Mouse (Mus musculus): ENCODE measurements around the gene Gm2115. TPM values are rescaled to one million over a fixed set of nuclear protein-coding genes. Genes with fewer than 3 reads are reported as not detected.

Gene Gm2115
- 0.20 TPM in 2 replicates for polyA plus RNA-seq (2016; fragmentation: Nextera tagmentation; extraction: Ambion mirVana)

- peak; percentile 56; the same call in 1 of the 2 replicates for ATAC-seq (ENCODE audit: insufficient number of reproducible peaks, insufficient read depth, low FRiP score, low TSS enrichment)
- WGBS, result 1% methylated on average over 52 of the region's 52 CpGs
- H3K27ac ChIP-seq, result no peak within 1 kb of the TSS
Measured at GRCm38 (mm10) chr7:84528796-84529533, at the start of gene Gm2115. Gene Gm2115, plus strand, starts transcription at chr7:84528954.

DNA sequence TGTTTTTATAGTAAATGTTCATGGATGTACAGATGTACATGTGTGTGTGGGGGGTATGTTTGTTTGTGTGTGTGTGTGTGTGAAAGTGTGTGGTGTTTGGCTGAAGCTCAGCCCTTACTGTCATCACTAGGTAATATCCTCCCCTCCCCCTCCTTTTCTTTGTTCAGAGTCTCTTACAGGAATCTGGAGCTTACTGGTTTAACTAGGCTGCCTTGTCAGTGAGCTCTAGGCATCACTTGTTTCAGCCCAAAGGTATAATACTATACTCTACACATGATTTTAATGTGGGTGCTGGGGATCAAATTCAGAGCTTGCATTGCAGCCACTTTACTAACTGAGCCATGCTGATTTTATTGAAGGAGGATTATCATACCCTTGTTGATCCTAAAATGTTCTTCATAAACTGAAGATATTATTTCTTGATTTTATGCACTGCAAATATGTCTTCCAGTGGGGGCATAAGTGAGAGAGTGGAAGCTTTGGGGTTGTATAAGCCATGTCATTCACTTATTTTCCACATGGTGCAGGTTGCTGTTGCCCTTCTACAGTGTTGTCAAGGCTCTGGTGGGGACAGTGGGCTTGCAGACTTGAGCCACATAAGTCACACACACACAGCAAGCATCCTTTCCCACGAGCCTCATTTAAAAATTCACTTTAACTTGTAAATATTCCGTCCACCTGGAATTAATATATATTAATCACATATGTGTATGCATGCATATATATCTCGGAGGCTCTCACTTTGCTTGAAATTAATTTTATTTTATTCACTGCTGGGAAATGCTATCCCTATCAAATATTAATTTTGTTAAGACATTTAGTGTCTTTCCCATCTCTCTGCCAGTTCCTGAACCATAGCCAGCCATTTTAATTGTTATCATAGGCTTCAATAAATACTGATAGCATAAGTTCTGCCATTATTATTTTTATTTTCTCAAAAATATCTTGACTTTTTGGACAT lies 45.0 kb upstream of the Gm2115 start:
- H3K27me3 ChIP-seq, result no peaks in the 10 kb centered on the region
- H3K4me1 ChIP-seq, result no peaks in the 10 kb centered on the region
- WGBS, result 70% methylated on average over 3 of the region's 3 CpGs
- no peaks in the 10 kb centered on the region for H3K9me3 ChIP-seq
- no peak overlapping the region for H3K4me2 ChIP-seq (replicated peaks)
- no peaks in the 10 kb centered on the region for H3K36me3 ChIP-seq
- no peak overlapping the region for H3K27ac ChIP-seq
- H3K9ac ChIP-seq, result no peak overlapping the region
- H3K4me3 ChIP-seq, result no peak overlapping the region
- ATAC-seq (ENCODE audit: insufficient number of reproducible peaks, insufficient read depth, low FRiP score, low TSS enrichment), result no peak

More at GRCm38 (mm10) chr7:84528796-84529533, at the start of gene Gm2115:
- Histone ChIP-seq H3K27me3 (peaks cover 16% of the 10 kb centered on the region), H3K4me2 (replicated peaks) (peak within 1 kb of the TSS; percentile 69), H3K36me3 (no peaks in the 10 kb centered on the region), H3K9me3 (no peaks in the 10 kb centered on the region), H3K4me1 (no peaks in the 10 kb centered on the region), H3K9ac (peak within 1 kb of the TSS; percentile 41), H3K4me3 (peak within 1 kb of the TSS; percentile 40)

DNA sequence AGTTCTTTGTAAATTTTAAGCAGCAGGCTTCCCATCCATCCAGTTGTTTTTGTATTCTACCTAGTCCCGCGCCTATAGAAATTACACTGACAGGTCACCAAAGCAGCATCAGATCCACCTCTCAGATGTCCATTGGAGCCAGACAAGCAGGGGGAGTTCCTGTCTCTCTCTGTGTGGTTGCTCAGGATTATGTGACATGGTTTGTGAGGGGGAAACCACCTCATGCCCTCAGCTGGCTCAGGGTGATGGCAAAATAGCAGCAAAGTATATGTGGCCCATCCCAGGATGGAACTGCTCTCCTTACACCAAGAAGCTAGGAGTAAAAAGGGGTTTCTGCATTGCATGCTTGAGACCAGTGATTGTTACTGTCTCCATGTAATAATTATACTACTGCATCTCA lies 42.3 kb upstream of the Gm2115 start:
- no peak overlapping the region for H3K4me3 ChIP-seq
- H3K4me2 ChIP-seq (replicated peaks), result no peak overlapping the region
- H3K27ac ChIP-seq, result no peak overlapping the region
- no peaks in the 10 kb centered on the region for H3K4me1 ChIP-seq
- no peaks in the 10 kb centered on the region for H3K9me3 ChIP-seq
- ATAC-seq (ENCODE audit: insufficient number of reproducible peaks, insufficient read depth, low FRiP score, low TSS enrichment), result no peak
- H3K9ac ChIP-seq, result no peak overlapping the region
- no peaks in the 10 kb centered on the region for H3K27me3 ChIP-seq
- 76% methylated on average over 2 of the region's 2 CpGs for WGBS
- no peaks in the 10 kb centered on the region for H3K36me3 ChIP-seq

- no peak overlapping the region for H3K4me2 ChIP-seq (replicated peaks)
- H3K9me3 ChIP-seq, result no peaks in the 10 kb centered on the region
- no peak overlapping the region for H3K4me3 ChIP-seq
- H3K9ac ChIP-seq, result no peak overlapping the region
- WGBS, result 96% methylated on average over 1 of the region's 1 CpGs
- H3K27me3 ChIP-seq, result no peaks in the 10 kb centered on the region
- H3K36me3 ChIP-seq, result no peaks in the 10 kb centered on the region
- no peaks in the 10 kb centered on the region for H3K4me1 ChIP-seq
- no peak for ATAC-seq (ENCODE audit: insufficient number of reproducible peaks, insufficient read depth, low FRiP score, low TSS enrichment)
- no peak overlapping the region for H3K27ac ChIP-seq
Measured at GRCm38 (mm10) chr7:84503163-84503562, 25.6 kb upstream of the Gm2115 start.

DNA sequence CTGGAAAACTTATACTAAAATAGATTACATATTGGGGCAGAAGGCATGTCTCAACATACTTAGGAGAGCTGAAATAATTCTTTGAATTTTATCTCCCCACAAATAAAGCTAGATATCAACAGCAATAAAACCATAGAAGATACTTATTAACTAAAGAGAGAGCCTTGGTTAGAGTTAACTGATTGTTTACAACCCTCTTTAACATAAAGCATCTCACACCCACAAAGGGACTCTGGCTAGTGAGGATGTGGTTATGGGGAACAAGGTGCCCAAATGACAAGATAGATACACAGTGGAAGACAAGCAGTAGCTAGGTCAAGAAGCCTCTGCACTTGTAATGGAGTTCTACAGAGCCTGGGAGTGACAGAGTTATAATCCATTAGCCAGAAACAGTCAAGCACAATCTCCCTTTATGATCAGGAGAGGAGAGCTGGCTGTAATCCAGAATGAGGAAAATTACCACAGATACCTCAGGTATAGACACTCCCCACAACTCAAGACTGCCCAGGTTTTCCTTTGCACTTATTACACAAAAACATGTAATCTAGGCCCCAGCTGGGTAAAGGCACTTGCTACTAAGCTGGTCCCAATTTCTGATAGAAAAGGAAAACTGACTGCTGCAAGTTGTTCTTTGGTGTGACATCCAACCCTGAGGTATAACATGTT lies 10.1 kb upstream of the Gm2115 start:
- no peaks in the 10 kb centered on the region for H3K4me1 ChIP-seq
- no peak overlapping the region for H3K4me3 ChIP-seq
- no peak overlapping the region for H3K4me2 ChIP-seq (replicated peaks)
- H3K27me3 ChIP-seq, result no peaks in the 10 kb centered on the region
- no peaks in the 10 kb centered on the region for H3K9me3 ChIP-seq
- ATAC-seq (ENCODE audit: insufficient number of reproducible peaks, insufficient read depth, low FRiP score, low TSS enrichment), result no peak
- H3K36me3 ChIP-seq, result no peaks in the 10 kb centered on the region
- H3K27ac ChIP-seq, result no peak overlapping the region
- no peak overlapping the region for H3K9ac ChIP-seq

DNA sequence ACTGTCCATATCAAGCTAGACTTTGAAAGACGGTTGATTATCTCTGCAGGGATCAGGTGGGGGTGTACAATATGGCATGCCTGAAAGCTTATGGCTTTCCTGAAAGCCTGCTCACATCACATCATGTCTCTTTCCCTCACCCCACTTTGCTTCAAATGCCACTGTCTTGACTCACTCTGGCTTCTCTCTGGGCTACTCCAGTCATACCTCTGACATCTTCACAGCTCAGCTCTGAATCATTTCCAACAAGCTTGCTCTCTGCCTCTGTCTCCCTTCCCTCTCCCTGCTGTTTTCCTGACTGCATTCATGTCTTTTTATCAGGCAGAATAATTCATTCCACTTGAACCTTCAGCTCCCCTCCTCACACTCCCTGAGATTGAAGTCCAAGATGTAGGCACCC lies 7.4 kb upstream of the Gm2115 start:
- Histone ChIP-seq H3K27me3 (no peaks in the 10 kb centered on the region), H3K9me3 (no peaks in the 10 kb centered on the region), H3K4me3 (no peak overlapping the region), H3K4me1 (no peaks in the 10 kb centered on the region), H3K4me2 (replicated peaks) (no peak overlapping the region), H3K9ac (no peak overlapping the region), H3K36me3 (no peaks in the 10 kb centered on the region), H3K27ac (no peak overlapping the region)
- WGBS, result 69% methylated on average over 1 of the region's 1 CpGs
- no peak for ATAC-seq (ENCODE audit: insufficient number of reproducible peaks, insufficient read depth, low FRiP score, low TSS enrichment)

- no peaks in the 10 kb centered on the region; the same call in 1 of the 2 replicates for H3K27me3 ChIP-seq
- no peak overlapping the region for H3K27ac ChIP-seq
- no peak for ATAC-seq (ENCODE audit: insufficient number of reproducible peaks, insufficient read depth, low FRiP score, low TSS enrichment)
- H3K36me3 ChIP-seq, result no peaks in the 10 kb centered on the region
- H3K9ac ChIP-seq, result no peak overlapping the region
- no peak overlapping the region for H3K4me2 ChIP-seq (replicated peaks)
- H3K9me3 ChIP-seq, result no peaks in the 10 kb centered on the region
- no peak overlapping the region for H3K4me3 ChIP-seq
- 66% methylated on average over 1 of the region's 1 CpGs for WGBS
- no peaks in the 10 kb centered on the region for H3K4me1 ChIP-seq
Measured at GRCm38 (mm10) chr7:84522426-84522825, 6.3 kb upstream of the Gm2115 start.

GRCm38 (mm10) chr7:84526171-84526570 lies 2.6 kb upstream of the Gm2115 start:
- H3K4me1 ChIP-seq, result no peaks in the 10 kb centered on the region
- no peak overlapping the region for H3K9ac ChIP-seq
- H3K27ac ChIP-seq, result no peak overlapping the region
- H3K36me3 ChIP-seq, result no peaks in the 10 kb centered on the region
- no peak overlapping the region for H3K4me3 ChIP-seq
- no peak overlapping the region for H3K4me2 ChIP-seq (replicated peaks)
- H3K27me3 ChIP-seq, result peaks cover 16% of the 10 kb centered on the region
- ATAC-seq (ENCODE audit: insufficient number of reproducible peaks, insufficient read depth, low FRiP score, low TSS enrichment), result no peak
- 15% methylated on average over 1 of the region's 1 CpGs for WGBS
- H3K9me3 ChIP-seq, result no peaks in the 10 kb centered on the region

DNA sequence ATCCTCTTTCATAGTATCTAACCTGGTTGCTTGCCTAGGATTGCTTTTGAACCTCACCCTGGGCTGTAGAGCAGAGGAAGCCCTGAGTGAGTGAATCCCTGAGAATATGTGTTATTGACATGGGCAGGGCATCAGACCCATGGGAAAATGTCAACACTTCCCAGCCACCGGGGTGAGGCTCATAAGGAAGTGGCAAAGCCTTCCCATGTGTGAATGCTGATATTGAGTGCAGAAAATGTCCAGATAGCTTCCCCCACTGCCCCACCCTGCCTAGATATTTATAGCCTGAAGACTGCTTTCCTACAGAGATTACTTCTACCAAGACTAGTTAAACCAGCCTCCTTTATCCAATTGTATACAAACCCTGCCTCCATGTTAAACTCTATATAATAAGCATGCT lies 4.0 kb downstream of the Gm2115 start:
- no peak overlapping the region for H3K9ac ChIP-seq
- peaks cover 15% of the 10 kb centered on the region for H3K27me3 ChIP-seq
- WGBS, result 83% methylated on average over 1 of the region's 1 CpGs
- no peak overlapping the region for H3K27ac ChIP-seq
- no peaks in the 10 kb centered on the region for H3K4me1 ChIP-seq
- ATAC-seq (ENCODE audit: insufficient number of reproducible peaks, insufficient read depth, low FRiP score, low TSS enrichment), result no peak
- H3K9me3 ChIP-seq, result no peaks in the 10 kb centered on the region
- H3K36me3 ChIP-seq, result no peaks in the 10 kb centered on the region
- H3K4me2 ChIP-seq (replicated peaks), result no peak overlapping the region
- no peak overlapping the region for H3K4me3 ChIP-seq

DNA sequence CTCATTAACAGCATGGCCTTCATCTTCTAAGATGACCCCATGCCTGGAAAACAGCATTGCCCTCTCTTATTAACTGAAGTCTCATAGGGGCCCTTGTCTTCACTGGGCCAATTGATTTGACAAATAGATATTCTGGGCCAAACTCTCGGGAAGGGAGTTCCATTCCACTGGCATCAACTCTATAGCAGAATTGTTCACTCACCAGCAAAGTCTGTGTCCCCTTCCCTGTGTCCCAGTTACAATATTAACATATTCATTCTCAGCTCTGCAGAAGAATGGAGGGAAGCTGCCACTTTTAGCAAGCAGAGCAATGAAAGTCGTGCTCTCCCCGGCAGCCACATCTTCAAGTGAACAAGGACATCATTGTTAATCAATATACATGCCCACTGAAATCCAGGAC lies 5.9 kb downstream of the Gm2115 start:
- Histone ChIP-seq H3K27me3 (peaks cover 4% of the 10 kb centered on the region), H3K36me3 (no peaks in the 10 kb centered on the region), H3K27ac (no peak overlapping the region), H3K4me2 (replicated peaks) (no peak overlapping the region), H3K4me3 (no peak overlapping the region), H3K9me3 (no peaks in the 10 kb centered on the region), H3K9ac (no peak overlapping the region), H3K4me1 (no peaks in the 10 kb centered on the region)
- ATAC-seq (ENCODE audit: insufficient number of reproducible peaks, insufficient read depth, low FRiP score, low TSS enrichment), result no peak
- 58% methylated on average over 3 of the region's 3 CpGs for WGBS

- 80% methylated on average over 4 of the region's 4 CpGs for WGBS
- Histone ChIP-seq H3K36me3 (no peaks in the 10 kb centered on the region), H3K4me3 (no peak overlapping the region), H3K27me3 (0 out of 2 replicates have a peak, but pooled peaks cover 2% of the 10 kb centered on the region), H3K9ac (no peak overlapping the region), H3K4me1 (no peaks in the 10 kb centered on the region), H3K9me3 (no peaks in the 10 kb centered on the region), H3K4me2 (replicated peaks) (no peak overlapping the region), H3K27ac (no peak overlapping the region)
- no peak for ATAC-seq (ENCODE audit: insufficient number of reproducible peaks, insufficient read depth, low FRiP score, low TSS enrichment)
Measured at GRCm38 (mm10) chr7:84544946-84545345, 16.2 kb downstream of the Gm2115 start.
